Mouse (Mus musculus): ENCODE data around the gene Ipp.

GRCm38 (mm10) chr4:116556561-116557305, 49.4 kb downstream of the Ipp start:
- TF ChIP-seq CHD2 (IDR thresholded peaks at IDR 0.05; ENCODE audit: low read depth, low read length), result no peak
- no peak for TF ChIP-seq ZC3H11A (IDR thresholded peaks at IDR 0.05; ENCODE audit: borderline replicate concordance, low read depth, low read length)
- TF ChIP-seq HCFC1 (IDR thresholded peaks at IDR 0.05; ENCODE audit: borderline replicate concordance, insufficient read depth, low read length), result peak; percentile 94
- no peak for TF ChIP-seq MAFK (IDR thresholded peaks at IDR 0.05; ENCODE audit: insufficient read depth, low read depth, low read length)
- TF ChIP-seq ZNF384 (IDR thresholded peaks at IDR 0.05; ENCODE audit: low read depth, low read length), result no peak

Measured in ES-E14 (cell line).